Mouse (Mus musculus) heart, postnatal 0 days (tissue): ENCODE results near the gene Lmna.

Source experiments
- CTCF ChIP-seq: IDR thresholded peaks from 2 replicates; pipeline ENCODE4 v1.5.1; 2016; ENCODE audit warnings: antibody characterized with exemption, control low read depth, low read depth
- EP300 ChIP-seq: IDR thresholded peaks from 2 replicates; pipeline ENCODE4 v1.6.1; 2016; ENCODE audit warnings: antibody characterized with exemption, low read depth

DNA sequence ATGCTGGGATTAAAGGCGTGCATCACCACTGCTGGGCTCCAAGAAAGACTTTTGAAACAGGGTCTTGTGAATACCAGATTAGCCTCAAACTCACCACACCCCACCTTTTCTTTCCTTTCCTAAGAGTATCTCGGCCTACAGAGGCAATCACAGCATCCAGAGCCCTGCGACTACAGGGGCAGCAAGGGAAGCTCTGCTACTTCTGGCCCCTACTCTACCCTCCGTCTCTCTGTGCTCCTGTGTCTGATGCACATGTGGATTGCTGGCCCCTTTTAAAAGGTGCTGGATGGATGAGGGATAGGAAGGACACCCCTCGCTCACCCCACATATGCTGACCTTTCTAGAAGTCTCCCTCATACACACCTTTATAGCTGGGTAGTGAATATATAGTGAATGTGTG is 29.1 kb downstream of the Lmna start:
- TF ChIP-seq CTCF (no peak), EP300 (no peak)
